Mouse (Mus musculus): ENCODE measurements around the gene Stx16.

GRCm38 (mm10) chr2:174109991-174110782, 34.1 kb downstream of the Stx16 start, which contains the start of gene Npepl1:
- TF ChIP-seq POLR2A (IDR thresholded peaks at IDR 0.05; ENCODE audit: low read depth, low read length) (no peak; the same call in 1 of the 2 replicates), CTCF (IDR thresholded peaks at IDR 0.05; ENCODE audit: extremely low read depth, insufficient read length, insufficient replicate concordance, low read depth, low read length) (peak; percentile 43; the same call in 1 of the 2 replicates)

All from small intestine, adult 2 months (tissue).